Mouse (Mus musculus) heart, adult 2 months (tissue): ENCODE data around the gene Snap47. TPM values are rescaled to one million over a fixed set of nuclear protein-coding genes. Genes with fewer than 3 reads are reported as not detected.

ENCODE experiments used
- DNase-seq, 2 experiments: peaks; one replicate each; pipeline ENCODE4 v3.0.0; 2021
- H3K27ac ChIP-seq: fragments of 200-600 bp; 2 replicates; pipeline ENCODE4 v1.8.1; 2022
- H3K27me3 ChIP-seq: fragments of 200-500 bp; 2 replicates; pipeline ENCODE4 v1.6.1; 2012; ENCODE audit warnings: mild to moderate bottlenecking, low read length, inconsistent platforms, mixed read lengths; ENCODE audit not compliant: control insufficient read depth, insufficient read depth
- H3K36me3 ChIP-seq: fragments of 200-500 bp; 2 replicates; pipeline ENCODE4 v1.6.1; 2012; ENCODE audit warnings: low read length, inconsistent platforms; ENCODE audit not compliant: control insufficient read depth, insufficient read depth
- H3K4me1 ChIP-seq: fragments of 200-500 bp; 2 replicates; pipeline ENCODE4 v1.6.1; 2011; ENCODE audit warnings: low read length; ENCODE audit not compliant: control insufficient read depth, insufficient read depth
- H3K4me3 ChIP-seq: fragments of 200-600 bp; 2 replicates; pipeline ENCODE4 v1.8.1; 2022
- H3K79me2 ChIP-seq: fragments of 200-500 bp; replicated peaks from 2 replicates; pipeline ENCODE4 v1.6.1; 2012; ENCODE audit warnings: mild to moderate bottlenecking, inconsistent platforms, low read length, moderate library complexity, mixed read lengths; ENCODE audit not compliant: control insufficient read depth, insufficient read depth
- H3K9ac ChIP-seq: fragments of 200-500 bp; 2 replicates; pipeline ENCODE4 v1.6.1; 2012; ENCODE audit warnings: low read depth, mild to moderate bottlenecking, control low read depth, inconsistent platforms, low read length, mixed read lengths
- CTCF ChIP-seq: fragments of 200-600 bp; IDR thresholded peaks from 2 replicates; pipeline ENCODE4 v1.8.1; 2022; ENCODE audit warnings: antibody characterized with exemption, mild to moderate bottlenecking, moderate library complexity
- EP300 ChIP-seq: fragments of 200-500 bp; IDR thresholded peaks from 2 replicates; pipeline ENCODE4 v1.6.1; 2011; ENCODE audit warnings: low read depth, low read length, control low read depth; ENCODE audit not compliant: insufficient read depth
- POLR2A ChIP-seq: fragments of 200-500 bp; IDR thresholded peaks from 2 replicates; pipeline ENCODE4 v1.6.1; 2011; ENCODE audit warnings: mild to moderate bottlenecking, low read depth, low read length, control low read depth; ENCODE audit not compliant: insufficient read depth
- WGBS: fragments of 180-500 bp; shearing (Covaris S2); methylation state at CpG from one replicate; pipeline ENCODE4 v1.1.7; 2018; 5-methylcytosine and 5-hydroxymethylcytosine counted together
- intact Hi-C: fragments of 180-260 bp; cut with DNase I; formaldehyde crosslinking; loops from one replicate; pipeline ENCODE4 v1.15.1; 2025
- polyA plus RNA-seq: library from polyadenylated mRNA; depleted of rRNA; stranded (reverse); fragments of >200 nt; gene quantifications from 2 replicates; pipeline ENCODE4 v1.2.3, GENCODE M21; 2012
- total RNA-seq, 2 experiments: library from RNA; stranded (reverse); gene quantifications; 2 replicates each; pipeline ENCODE4 v1.2.3; 2021

Snap47 gene
- total and polyA plus RNA-seq, 3 experiments, result 37.7 to 49.4 (median 42.2) TPM

DNA sequence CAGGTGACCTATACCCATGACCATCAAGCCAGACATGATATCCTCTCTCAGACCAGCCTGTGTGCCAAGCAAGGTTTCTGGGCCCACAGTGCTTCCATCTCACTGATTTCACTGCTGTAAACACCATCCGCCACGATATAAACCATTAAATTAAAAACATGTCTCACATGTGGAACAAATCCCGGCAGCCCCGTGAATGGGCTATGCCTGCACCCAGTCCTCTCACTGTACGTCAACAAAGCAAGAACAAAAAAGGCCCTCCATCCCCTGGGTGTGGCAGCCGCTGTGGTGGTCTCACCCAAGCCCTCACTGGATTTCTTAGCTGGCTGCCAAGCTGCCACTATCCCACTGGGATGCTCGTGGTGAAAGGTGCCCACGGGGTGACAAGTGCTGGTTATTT is 51.2 kb downstream of the Snap47 start:
- no peak overlapping the region for H3K9ac ChIP-seq
- H3K27me3 ChIP-seq, result no peaks in the 10 kb centered on the region
- H3K36me3 ChIP-seq, result no peaks in the 10 kb centered on the region
- WGBS, result 79% methylated on average over 8 of the region's 8 CpGs
- H3K4me3 ChIP-seq, result no peak overlapping the region
- no peak overlapping the region for H3K27ac ChIP-seq
- TF ChIP-seq EP300 (no peak), POLR2A (no peak), CTCF (no peak)
- H3K79me2 ChIP-seq, result no peaks in the 10 kb centered on the region
- H3K4me1 ChIP-seq, result no peaks in the 10 kb centered on the region
- intact Hi-C loops, result no loop called here
- no peak for DNase-seq

DNA sequence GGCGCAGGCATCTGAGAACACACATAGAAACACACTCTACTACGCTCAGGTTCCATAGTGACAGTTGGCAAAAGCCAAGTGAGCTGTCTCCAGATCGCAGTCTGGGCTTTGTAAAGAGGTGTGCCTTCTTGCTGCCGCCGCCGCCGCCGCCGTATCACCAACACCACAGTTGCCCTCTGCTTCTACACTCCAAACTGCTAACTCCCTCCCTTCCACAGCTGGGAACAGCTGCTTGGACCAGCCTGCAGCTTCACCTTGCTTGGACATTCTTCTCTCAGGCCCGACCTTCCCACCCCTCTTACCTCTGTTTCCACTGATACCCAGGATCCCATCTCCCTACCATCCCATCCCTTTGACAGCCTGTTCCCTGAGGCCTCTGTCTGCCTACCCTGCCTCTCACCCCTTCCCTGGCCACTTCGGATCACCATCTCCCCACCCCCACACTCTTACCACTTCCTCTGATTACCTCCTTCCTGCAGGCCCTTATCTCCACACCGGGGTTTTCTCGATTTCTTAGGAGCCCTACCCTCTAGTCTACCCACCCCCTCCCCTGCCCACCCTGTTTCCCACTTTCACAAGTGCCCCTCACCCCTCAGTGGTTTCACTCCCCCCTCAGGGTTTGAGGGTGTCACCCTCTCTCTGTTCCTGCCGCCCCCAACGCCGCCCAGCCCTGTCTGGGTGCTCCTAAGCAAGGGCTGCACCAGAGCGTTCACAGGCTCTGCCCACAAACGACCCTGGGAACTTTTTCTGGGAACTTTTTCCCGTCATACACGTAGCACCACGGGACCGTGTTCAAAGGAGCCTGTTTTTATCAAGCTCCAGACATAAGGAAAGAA is 53.2 kb downstream of the Snap47 start:
- H3K4me3 ChIP-seq, result no peak overlapping the region
- no peak overlapping the region for H3K27ac ChIP-seq
- TF ChIP-seq POLR2A, result no peak
- TF ChIP-seq EP300, result no peak
- TF ChIP-seq CTCF, result no peak
- H3K27me3 ChIP-seq, result no peaks in the 10 kb centered on the region
- H3K9ac ChIP-seq, result no peak overlapping the region
- no peaks in the 10 kb centered on the region for H3K79me2 ChIP-seq
- WGBS, result 48% methylated on average over 22 of the region's 22 CpGs
- no peaks in the 10 kb centered on the region for H3K36me3 ChIP-seq
- H3K4me1 ChIP-seq, result no peaks in the 10 kb centered on the region
- no peak for DNase-seq
- intact Hi-C loops, result no loop called here

DNA sequence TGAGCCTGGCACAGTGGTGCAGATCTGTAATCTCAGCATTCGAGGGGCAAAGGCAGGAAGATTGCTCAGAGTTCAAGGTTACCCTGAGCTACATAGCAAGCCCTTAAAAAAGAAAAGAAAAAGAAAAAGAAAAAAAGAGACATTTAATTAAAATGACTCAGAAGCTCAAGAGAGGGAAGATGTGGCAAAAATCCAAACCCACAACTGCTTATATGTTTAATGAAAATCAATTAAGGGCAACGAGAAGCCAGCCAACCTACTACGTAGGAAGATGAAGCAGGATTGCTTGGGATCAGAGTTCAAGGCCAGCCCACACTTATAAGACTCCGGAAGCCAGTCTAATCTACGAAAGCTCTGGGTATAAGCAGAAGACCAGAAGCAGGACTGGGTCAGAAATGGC is 56.5 kb downstream of the Snap47 start:
- no peak for DNase-seq
- H3K4me3 ChIP-seq, result no peak overlapping the region
- H3K27me3 ChIP-seq, result no peaks in the 10 kb centered on the region
- H3K36me3 ChIP-seq, result no peaks in the 10 kb centered on the region
- no peaks in the 10 kb centered on the region for H3K4me1 ChIP-seq
- TF ChIP-seq EP300 (no peak), POLR2A (no peak), CTCF (no peak)
- intact Hi-C loops, result no loop called here
- no peak overlapping the region for H3K27ac ChIP-seq
- no peak overlapping the region for H3K9ac ChIP-seq
- H3K79me2 ChIP-seq, result no peaks in the 10 kb centered on the region
- 78% methylated on average over 5 of the region's 5 CpGs for WGBS

- no peaks in the 10 kb centered on the region for H3K79me2 ChIP-seq
- no peaks in the 10 kb centered on the region for H3K36me3 ChIP-seq
- intact Hi-C loops, result no loop called here
- H3K27ac ChIP-seq, result no peak overlapping the region
- no peak overlapping the region for H3K9ac ChIP-seq
- no peaks in the 10 kb centered on the region for H3K4me1 ChIP-seq
- DNase-seq, result peak in 1 of 2 experiments; percentile 20
- no peaks in the 10 kb centered on the region for H3K27me3 ChIP-seq
- TF ChIP-seq EP300 (no peak), CTCF (no peak), POLR2A (no peak)
- 54% methylated on average over 9 of the region's 9 CpGs for WGBS
- H3K4me3 ChIP-seq, result no peak overlapping the region
These were observed 57.4 kb downstream of the Snap47 start for GRCm38 (mm10) chr11:59393591-59393990.

DNA sequence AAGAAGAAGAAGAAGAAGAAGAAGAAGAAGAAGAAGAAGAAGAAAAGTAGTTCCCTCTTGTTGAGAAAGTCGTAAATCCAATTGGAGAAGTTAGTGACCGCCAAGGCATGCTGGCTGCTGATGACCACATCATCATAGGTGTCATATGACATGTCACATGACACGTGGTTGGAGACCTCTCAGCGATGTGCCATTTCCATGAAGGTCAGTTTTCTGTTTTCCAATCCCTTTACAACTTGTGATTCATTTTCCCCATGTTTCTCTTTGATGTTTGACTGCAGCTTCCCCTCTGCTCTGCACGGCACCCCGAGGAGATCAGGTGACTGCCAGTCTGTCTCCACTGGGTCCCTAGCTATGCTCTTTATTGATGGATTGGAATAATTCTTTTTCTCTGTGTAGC is 58.7 kb downstream of the Snap47 start:
- H3K9ac ChIP-seq, result no peak overlapping the region
- H3K36me3 ChIP-seq, result no peaks in the 10 kb centered on the region
- H3K27me3 ChIP-seq, result no peaks in the 10 kb centered on the region
- TF ChIP-seq POLR2A (no peak), CTCF (no peak), EP300 (no peak)
- no peaks in the 10 kb centered on the region for H3K4me1 ChIP-seq
- H3K27ac ChIP-seq, result no peak overlapping the region
- 55% methylated on average over 6 of the region's 6 CpGs for WGBS
- no peak for DNase-seq
- H3K4me3 ChIP-seq, result no peak overlapping the region
- no peaks in the 10 kb centered on the region for H3K79me2 ChIP-seq
- intact Hi-C loops, result no loop called here

DNA sequence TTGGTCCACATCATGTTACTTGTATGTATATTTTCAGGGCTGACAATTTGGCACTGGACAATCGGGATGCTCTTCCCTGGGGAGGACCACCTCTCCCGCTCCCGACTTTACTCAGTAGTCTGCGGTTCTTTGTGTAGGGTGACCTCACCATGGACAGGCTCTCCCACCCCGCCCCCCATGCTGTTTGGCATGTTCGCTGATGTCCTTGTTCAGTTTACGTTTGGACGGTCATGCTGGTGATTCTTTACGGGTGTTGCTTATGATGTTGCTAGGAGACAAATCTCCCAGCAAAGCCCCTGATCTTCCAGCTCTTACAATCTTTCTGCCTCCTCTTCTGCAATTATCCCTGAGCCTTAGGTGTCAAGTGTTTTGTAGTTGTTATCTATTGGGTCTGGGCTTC is 60.5 kb downstream of the Snap47 start:
- intact Hi-C loops, result no loop called here
- no peak overlapping the region for H3K9ac ChIP-seq
- no peaks in the 10 kb centered on the region for H3K36me3 ChIP-seq
- H3K4me1 ChIP-seq, result no peaks in the 10 kb centered on the region
- no peak overlapping the region for H3K27ac ChIP-seq
- DNase-seq, result no peak
- 68% methylated on average over 9 of the region's 9 CpGs for WGBS
- no peak for TF ChIP-seq POLR2A
- TF ChIP-seq EP300, result no peak
- TF ChIP-seq CTCF, result no peak
- H3K79me2 ChIP-seq, result no peaks in the 10 kb centered on the region
- no peak overlapping the region for H3K4me3 ChIP-seq
- H3K27me3 ChIP-seq, result no peaks in the 10 kb centered on the region
